Mouse (Mus musculus) lung, adult 2 months (tissue): ENCODE data around the gene Casc3.

Experiments used
- CTCF ChIP-seq: fragments of 200-500 bp; IDR thresholded peaks from 2 replicates; pipeline ENCODE4 v1.5.1; 2011; ENCODE audit warnings: mild to moderate bottlenecking, low read length, control low read depth; ENCODE audit not compliant: insufficient read depth
- POLR2A ChIP-seq: fragments of 200-500 bp; IDR thresholded peaks from 2 replicates; pipeline ENCODE4 v1.6.1; 2011; ENCODE audit warnings: low read depth, mild to moderate bottlenecking, control low read depth, low read length, borderline replicate concordance; ENCODE audit errors: extremely low read depth

- TF ChIP-seq POLR2A (no peak), CTCF (no peak)
Measured at GRCm38 (mm10) chr11:98829875-98830274, 25.2 kb downstream of the Casc3 start.
